In the genomic region with DNA sequence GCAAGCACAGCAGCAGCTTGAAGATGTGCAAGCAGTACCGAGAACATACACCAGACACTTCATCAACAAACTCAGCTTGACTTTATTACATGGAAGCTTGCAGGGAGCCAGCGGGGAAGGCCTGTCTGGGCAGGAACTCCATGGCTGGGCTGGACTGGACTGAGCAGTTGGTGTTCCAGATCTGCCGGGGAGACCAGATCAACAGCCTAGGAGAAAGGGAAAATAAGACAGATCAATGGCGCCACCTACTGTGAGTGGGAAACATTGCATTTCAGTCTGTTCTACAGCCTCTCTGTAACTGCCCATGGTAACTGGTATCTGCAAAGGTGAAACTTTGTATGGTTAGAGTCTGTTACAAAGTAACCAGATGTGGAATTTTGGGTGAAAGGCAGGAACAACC, we compare ENCODE assay signal across 8 mouse cellular contexts. TPM values are rescaled to one million over a fixed set of nuclear protein-coding genes. Genes with fewer than 3 reads are reported as not detected.
A peak's percentile ranks its signal among the peaks of the same experiment; 100 is the strongest.
DNase-seq lines count a peak whose midpoint lies in the region; ATAC-seq lines count a peak whose summit lies in the region.

No protein-coding gene starts in this region.

- H3K27me3 ChIP-seq in forebrain, embryonic 10.5 days (ENCODE audit: poor library complexity, severe bottlenecking): no peaks in the 10 kb centered on the region
- H3K27me3 ChIP-seq in heart, embryonic 15.5 days: no peaks in the 10 kb centered on the region
- H3K27me3 ChIP-seq in liver, embryonic 12.5 days (replicated peaks): no peaks in the 10 kb centered on the region
- H3K27me3 ChIP-seq in stomach, embryonic 16.5 days (ENCODE audit: control insufficient read depth, insufficient read depth, low read length): no peaks in the 10 kb centered on the region

- H3K9me3 ChIP-seq in forebrain, embryonic 10.5 days: no peaks in the 10 kb centered on the region
- no peaks in the 10 kb centered on the region for H3K9me3 ChIP-seq in heart, embryonic 15.5 days (replicated peaks)
- no peaks in the 10 kb centered on the region for H3K9me3 ChIP-seq in liver, embryonic 12.5 days (replicated peaks)
- H3K9me3 ChIP-seq in stomach, embryonic 16.5 days (replicated peaks; ENCODE audit: control insufficient read depth, low read length): no peaks in the 10 kb centered on the region

- H3K4me1 ChIP-seq in forebrain, embryonic 10.5 days: 0 out of 2 replicates have a peak, but pooled peaks cover under 1% of the 10 kb centered on the region
- H3K4me1 ChIP-seq in heart, embryonic 15.5 days (replicated peaks): peaks cover 7% of the 10 kb centered on the region; the same call in 1 of the 2 replicates
- peaks cover 8% of the 10 kb centered on the region; the same call in 1 of the 2 replicates for H3K4me1 ChIP-seq in liver, embryonic 12.5 days
- H3K4me1 ChIP-seq in stomach, embryonic 16.5 days (ENCODE audit: control insufficient read depth, insufficient read depth, low read length): peaks cover 3% of the 10 kb centered on the region; the same call in 1 of the 2 replicates

- peaks cover 34% of the 10 kb centered on the region for H3K36me3 ChIP-seq in forebrain, embryonic 10.5 days (replicated peaks)
- peaks cover 8% of the 10 kb centered on the region for H3K36me3 ChIP-seq in heart, embryonic 15.5 days
- peaks cover 57% of the 10 kb centered on the region for H3K36me3 ChIP-seq in liver, embryonic 12.5 days
- H3K36me3 ChIP-seq in stomach, embryonic 16.5 days (ENCODE audit: control insufficient read depth, insufficient read depth, low read length): peaks cover 4% of the 10 kb centered on the region; the same call in 1 of the 2 replicates

- H3K9ac ChIP-seq in heart, embryonic 15.5 days: no peak overlapping the region
- H3K9ac ChIP-seq in liver, embryonic 12.5 days: no peak overlapping the region
- no peak overlapping the region for H3K9ac ChIP-seq in stomach, embryonic 16.5 days (ENCODE audit: low read length)

- peak; percentile 70 to 71 for DNase-seq in B cell, adult 2 months
- peak; percentile 60 for DNase-seq in c-Kit-positive CD71-negative TER-119-negative erythroid progenitor cells, embryonic 14.5 days (ENCODE audit: low read depth)
- DNase-seq in forebrain, embryonic 10.5 days (ENCODE audit: extremely low spot score, low spot score): peak; percentile 70
- DNase-seq in kidney, postnatal 10 days: peak; percentile 90
- peak; percentile 77 for DNase-seq in neural tube, embryonic 10.5 days (ENCODE audit: extremely low spot score, low spot score)

- no peak overlapping the region for H3K4me2 ChIP-seq in heart, embryonic 15.5 days
- no peak overlapping the region for H3K4me2 ChIP-seq in liver, embryonic 12.5 days
- H3K4me2 ChIP-seq in stomach, embryonic 16.5 days (ENCODE audit: low read depth, low read length): no peak overlapping the region

- peak; percentile 85 for ATAC-seq in heart, embryonic 15.5 days (replicated peaks; ENCODE audit: insufficient number of reproducible peaks, insufficient read depth, low FRiP score, low read depth)
- peak; percentile 30; the same call in 1 of the 2 replicates for ATAC-seq in liver, embryonic 12.5 days
- ATAC-seq in stomach, embryonic 16.5 days (ENCODE audit: insufficient read depth, low FRiP score): peak; percentile 84

- no peak overlapping the region for H3K27ac ChIP-seq in forebrain, embryonic 10.5 days
- peak overlapping the region; percentile 17; the same call in 1 of the 2 replicates for H3K27ac ChIP-seq in heart, embryonic 15.5 days
- no peak overlapping the region for H3K27ac ChIP-seq in liver, embryonic 12.5 days
- peak overlapping the region; percentile 76 for H3K27ac ChIP-seq in stomach, embryonic 16.5 days (ENCODE audit: low read length)

- H3K4me3 ChIP-seq in forebrain, embryonic 10.5 days: no peak overlapping the region
- H3K4me3 ChIP-seq in heart, embryonic 15.5 days: no peak overlapping the region
- H3K4me3 ChIP-seq in liver, embryonic 12.5 days: no peak overlapping the region
- no peak overlapping the region for H3K4me3 ChIP-seq in stomach, embryonic 16.5 days (replicated peaks; ENCODE audit: low read length)

- WGBS in forebrain, embryonic 10.5 days: 35% methylated on average over 4 of the region's 4 CpGs
- WGBS in heart, embryonic 15.5 days: 17% methylated on average over 4 of the region's 4 CpGs
- 33% methylated on average over 4 of the region's 4 CpGs for WGBS in liver, embryonic 12.5 days (ENCODE audit: insufficient replicate concordance)
- 12% methylated on average over 4 of the region's 4 CpGs for WGBS in stomach, embryonic 16.5 days

RNA-seq across cellular contexts. Expression of a gene that starts 14.5 kb away (rescaled TPM):
- polyA plus RNA-seq in forebrain, embryonic 10.5 days (2016; fragmentation: Nextera tagmentation; extraction: Ambion mirVana): 215 and 218 TPM in 2 replicates
- 252 and 260 TPM in 2 replicates for polyA plus RNA-seq in heart, embryonic 15.5 days (2015; fragmentation: Nextera tagmentation; extraction: Ambion mirVana)
- polyA plus RNA-seq in liver, embryonic 12.5 days (2016; fragmentation: Nextera tagmentation; extraction: Ambion mirVana): 203 and 210 TPM in 2 replicates
- polyA plus RNA-seq in stomach, embryonic 16.5 days (2015; fragmentation: Nextera tagmentation; extraction: Ambion mirVana): 421 and 424 TPM in 2 replicates

RNA-seq across cellular contexts. Expression of a gene that starts 22.9 kb away (rescaled TPM):
- polyA plus RNA-seq in forebrain, embryonic 10.5 days (2016; fragmentation: Nextera tagmentation; extraction: Ambion mirVana): 292 TPM in 2 replicates
- 94.4 and 105 TPM in 2 replicates for polyA plus RNA-seq in heart, embryonic 15.5 days (2015; fragmentation: Nextera tagmentation; extraction: Ambion mirVana)
- 136 TPM in 2 replicates for polyA plus RNA-seq in liver, embryonic 12.5 days (2016; fragmentation: Nextera tagmentation; extraction: Ambion mirVana)
- polyA plus RNA-seq in stomach, embryonic 16.5 days (2015; fragmentation: Nextera tagmentation; extraction: Ambion mirVana): 130 and 142 TPM in 2 replicates

RNA-seq across cellular contexts. Expression of a gene that starts 23.6 kb away (rescaled TPM):
- 311 and 318 TPM in 2 replicates for polyA plus RNA-seq in forebrain, embryonic 10.5 days (2016; fragmentation: Nextera tagmentation; extraction: Ambion mirVana)
- 1,914 and 2,149 TPM in 2 replicates for polyA plus RNA-seq in heart, embryonic 15.5 days (2015; fragmentation: Nextera tagmentation; extraction: Ambion mirVana)
- 167 and 173 TPM in 2 replicates for polyA plus RNA-seq in liver, embryonic 12.5 days (2016; fragmentation: Nextera tagmentation; extraction: Ambion mirVana)
- 2,158 and 2,387 TPM in 2 replicates for polyA plus RNA-seq in stomach, embryonic 16.5 days (2015; fragmentation: Nextera tagmentation; extraction: Ambion mirVana)

Comparison
In these comparisons a context has a peak if more than half of its experiments do, and no peak if none do; other contexts are left out.
1. H3K27ac ChIP-seq: peak in heart, embryonic 15.5 days (single experiment) and stomach, embryonic 16.5 days (single experiment); none in forebrain, embryonic 10.5 days (single experiment) and liver, embryonic 12.5 days (single experiment).
2. ATAC-seq: peak in every context shown above with its lines; median percentile 85 in heart, embryonic 15.5 days; 84 in stomach, embryonic 16.5 days; 30 in liver, embryonic 12.5 days.
3. Peak in every context shown above with its lines, with median percentiles within 50 percentile points of each other: DNase-seq.